Mouse (Mus musculus) gastrocnemius, adult 18-20 months (tissue): ENCODE data around the gene Supt3. TPM values are rescaled to one million over a fixed set of nuclear protein-coding genes. Genes with fewer than 3 reads are reported as not detected.

Experiments
- DNase-seq: peaks from one replicate; pipeline ENCODE4 v3.0.0; 2021; ENCODE audit warnings: low spot score
- long read RNA-seq, 2 experiments: library from polyadenylated mRNA; stranded (forward); transcript quantifications; one replicate each; pipeline ENCODE4 v2.0.0; 2021
- total RNA-seq, 2 experiments: library from RNA; stranded (reverse); gene quantifications; 2 replicates each; pipeline ENCODE4 v1.2.3; 2021

Supt3 gene
- total RNA-seq, result 10 to 100 TPM; 12.3 to 20.6 TPM
- long read RNA-seq, experiment 1, partial matches to known transcripts, result 0 of 6 reads
- long read RNA-seq, experiment 1, other reads (novel, unspliced or antisense), result 3 of 6 reads
- long read RNA-seq, experiment 2, partial matches to known transcripts, result 1 of 8 reads
- long read RNA-seq, experiment 2, other reads (novel, unspliced or antisense), result 3 of 8 reads

DNA sequence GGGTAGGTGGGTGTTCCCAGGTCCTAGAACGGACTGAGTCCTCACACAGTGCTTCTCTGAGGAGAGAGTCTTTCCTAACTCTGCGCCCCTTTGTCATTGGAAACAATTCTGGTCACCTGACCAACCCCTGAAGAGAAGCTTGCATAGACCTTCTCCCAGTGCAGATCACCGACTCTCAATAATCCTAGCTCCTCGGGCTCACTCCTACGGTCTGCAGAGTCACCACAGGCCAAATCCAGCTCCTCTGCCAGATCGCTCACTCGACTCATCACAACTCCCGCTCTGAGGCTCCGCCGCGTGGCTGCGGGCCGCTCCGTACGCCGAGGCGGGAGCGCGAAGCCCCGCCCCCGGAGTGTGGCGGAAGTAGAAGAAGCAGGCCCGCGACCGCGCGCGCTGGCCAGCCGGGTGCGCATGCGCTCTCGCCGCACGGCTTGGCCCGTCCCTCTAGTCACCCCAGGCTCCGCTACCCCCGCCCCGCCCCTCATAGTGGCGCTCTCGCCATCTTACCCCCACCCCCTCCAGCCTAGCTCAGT is at the start of gene Supt3:
Supt3 (plus strand) TSS at position 415 of the 533 bp plus-strand sequence.
- peak; percentile 95 for DNase-seq

DNA sequence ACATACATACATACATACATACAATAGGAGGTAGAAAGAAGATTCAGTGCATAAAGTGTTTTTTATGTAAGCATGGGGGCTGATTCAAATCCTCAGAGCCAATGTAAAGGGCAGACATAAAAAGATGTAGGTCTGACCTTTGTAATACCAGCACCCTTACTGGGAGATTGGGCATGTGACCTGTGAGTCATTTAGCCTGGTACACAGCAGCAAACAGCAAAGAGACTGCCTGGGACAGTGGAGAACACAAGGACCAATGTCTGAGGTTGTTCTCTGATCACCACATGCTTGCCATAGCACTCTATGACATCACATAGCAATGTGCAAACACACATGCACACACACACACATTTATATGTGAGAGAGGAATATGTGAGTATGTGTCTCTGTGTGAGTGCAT is 49.3 kb upstream of the Supt3 start:
- DNase-seq, result no peak

DNA sequence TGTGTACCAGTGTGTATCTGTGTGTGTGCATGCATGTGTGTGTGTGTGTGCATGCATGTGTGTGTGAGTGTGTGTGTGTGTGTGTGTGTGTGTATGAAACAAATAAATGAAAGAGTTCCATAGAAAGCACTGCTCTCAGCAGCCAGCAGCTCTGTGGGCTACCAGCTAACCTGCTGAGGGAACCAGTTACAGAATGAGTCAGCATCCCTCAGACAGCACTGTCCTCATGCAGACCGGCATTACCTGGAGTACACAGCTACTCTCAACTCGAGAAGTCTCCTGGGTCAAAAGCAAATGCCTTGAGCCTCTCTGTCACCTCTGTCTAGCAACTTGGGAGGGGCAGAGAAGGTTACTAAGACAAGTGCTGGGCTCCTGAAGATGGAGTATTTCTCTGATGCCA is 48.5 kb upstream of the Supt3 start:
- DNase-seq, result no peak

DNA sequence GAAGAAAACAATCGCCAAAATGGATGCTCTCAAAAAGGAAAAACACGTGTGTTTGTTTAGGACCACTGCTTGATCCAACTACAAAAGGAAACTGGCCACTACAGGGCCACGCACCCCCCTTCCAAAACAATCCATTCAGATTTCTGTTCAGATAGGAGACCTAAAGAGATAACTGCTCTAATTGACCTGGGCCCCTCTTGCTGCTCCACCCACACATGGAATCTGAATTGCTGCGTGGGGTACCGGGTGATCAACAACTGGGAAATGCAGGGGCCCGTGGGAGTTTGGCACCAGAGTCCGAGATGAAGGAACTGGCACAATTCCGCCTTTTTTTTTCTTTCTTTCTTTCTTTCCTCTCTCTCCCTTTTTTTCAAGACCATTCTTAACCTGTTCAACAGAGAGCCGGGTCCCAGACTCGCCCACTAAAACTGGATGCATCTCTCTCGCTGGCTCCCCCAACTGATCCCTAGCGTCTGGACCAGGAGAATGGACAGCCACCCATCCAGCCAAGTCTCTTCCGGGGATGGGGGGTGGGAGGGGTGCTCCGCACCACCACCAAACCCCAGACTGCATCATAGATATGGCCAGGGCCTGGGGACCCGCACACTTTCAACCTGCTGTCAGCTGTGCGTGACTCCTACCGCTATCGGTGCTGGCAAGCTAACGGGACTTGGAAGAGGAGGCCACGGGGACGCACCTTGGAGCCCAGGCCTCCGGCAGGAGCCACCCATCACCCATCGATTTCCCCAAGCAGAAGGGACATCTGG is 43.2 kb upstream of the Supt3 start:
- no peak for DNase-seq

DNA sequence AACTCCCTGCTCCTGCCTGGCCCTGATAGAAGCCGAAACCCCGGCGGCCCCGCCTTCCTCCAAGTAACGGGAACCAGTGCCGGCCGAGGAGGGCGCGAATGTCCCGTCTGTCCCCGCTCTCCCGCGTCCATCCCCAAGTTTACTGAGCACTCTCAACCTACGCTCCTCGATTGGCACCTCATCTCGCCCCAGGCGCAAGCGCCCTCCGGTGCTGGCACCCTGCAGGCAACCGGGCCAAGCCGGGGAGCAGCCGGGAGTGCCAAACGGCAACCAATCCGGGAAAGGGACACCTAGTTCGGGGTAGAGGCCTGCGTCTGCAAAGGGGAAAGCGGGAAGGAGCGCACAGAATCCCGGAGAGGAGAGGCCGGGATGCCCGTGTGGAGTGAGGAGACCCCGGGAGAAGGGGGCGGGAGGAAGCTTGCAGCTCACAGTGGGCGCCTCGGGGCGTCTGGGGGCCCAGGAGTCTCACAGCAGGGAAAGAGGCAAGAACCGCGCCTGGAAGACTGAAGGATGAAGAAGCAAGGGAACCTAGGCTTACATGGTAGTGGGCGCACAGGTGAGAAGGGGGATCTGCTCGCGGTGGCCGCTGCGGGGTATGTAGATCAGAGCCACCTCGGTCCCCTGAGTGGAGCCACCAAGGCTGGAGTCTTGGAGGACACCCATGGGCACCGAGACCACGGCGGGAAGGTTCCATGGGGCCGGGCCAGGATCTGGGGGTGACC is 42.3 kb upstream of the Supt3 start:
- peak; percentile 39 for DNase-seq

DNA sequence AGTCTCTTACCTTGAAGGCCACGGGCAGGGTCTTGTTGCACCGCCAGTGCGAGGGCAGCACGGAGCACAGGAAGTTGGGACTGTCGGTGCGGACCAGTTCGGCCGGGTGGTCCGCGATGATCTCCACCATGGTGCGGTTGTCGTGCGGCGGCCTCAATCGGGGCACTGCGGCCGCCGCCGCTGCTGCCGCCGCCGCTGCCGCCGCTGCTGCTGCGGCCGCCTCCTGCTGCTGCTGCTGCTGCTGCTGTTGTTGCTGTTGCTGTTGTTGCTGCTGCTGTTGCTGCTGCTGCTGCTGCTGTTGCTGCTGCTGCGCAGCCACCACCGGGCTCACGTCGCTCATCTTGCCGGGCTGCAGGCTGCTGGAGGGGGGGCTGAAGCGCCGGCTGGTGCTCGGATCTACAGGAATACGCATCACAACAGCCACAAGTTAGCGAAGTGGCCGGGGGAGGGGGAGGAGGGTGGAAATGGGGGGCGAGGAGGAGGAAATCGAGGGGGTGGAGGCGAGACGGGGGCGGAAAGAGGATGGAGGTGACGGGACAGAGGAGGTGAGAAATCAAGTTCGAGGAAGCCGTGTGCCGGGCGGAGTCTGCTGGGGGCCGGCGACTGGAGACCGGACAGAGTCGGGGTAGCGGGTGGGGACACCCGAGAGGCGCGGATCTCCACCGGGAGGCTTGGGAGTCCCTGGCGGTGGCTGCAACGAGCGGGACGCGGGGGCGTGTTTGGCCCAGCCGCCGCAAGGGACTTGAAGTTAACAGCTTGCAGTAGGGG is 41.5 kb upstream of the Supt3 start:
- DNase-seq, result peak; percentile 30

DNA sequence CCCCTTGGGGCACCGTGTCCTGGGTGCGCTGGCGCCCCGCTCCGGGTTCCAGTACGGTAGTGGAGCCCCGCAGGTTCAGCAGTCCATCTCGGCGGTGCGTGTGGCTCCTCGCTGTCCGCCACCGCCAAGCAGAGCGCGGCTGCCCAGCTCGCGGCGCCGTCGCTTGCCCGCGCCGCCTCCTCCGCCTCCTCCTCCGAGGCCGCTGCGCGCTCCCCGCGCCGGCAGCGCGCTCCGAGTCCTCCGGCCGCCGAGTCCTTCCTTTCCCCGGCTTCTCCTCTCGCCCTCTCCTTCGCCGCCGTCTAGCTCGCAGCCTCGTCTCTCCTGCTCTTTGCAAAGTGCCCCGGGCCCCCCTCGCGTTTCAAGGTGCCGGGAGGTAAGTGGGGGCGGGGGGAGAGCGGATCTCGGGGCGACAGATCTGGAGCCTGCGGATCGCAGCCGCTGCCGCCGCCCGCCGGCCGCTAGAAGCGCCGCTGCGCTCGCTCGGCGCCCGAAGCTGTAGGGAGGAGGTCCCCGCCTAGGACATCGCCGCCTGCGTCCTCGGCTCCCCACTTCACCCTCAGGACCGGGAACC is 40.9 kb upstream of the Supt3 start:
- DNase-seq, result peak; percentile 64

DNA sequence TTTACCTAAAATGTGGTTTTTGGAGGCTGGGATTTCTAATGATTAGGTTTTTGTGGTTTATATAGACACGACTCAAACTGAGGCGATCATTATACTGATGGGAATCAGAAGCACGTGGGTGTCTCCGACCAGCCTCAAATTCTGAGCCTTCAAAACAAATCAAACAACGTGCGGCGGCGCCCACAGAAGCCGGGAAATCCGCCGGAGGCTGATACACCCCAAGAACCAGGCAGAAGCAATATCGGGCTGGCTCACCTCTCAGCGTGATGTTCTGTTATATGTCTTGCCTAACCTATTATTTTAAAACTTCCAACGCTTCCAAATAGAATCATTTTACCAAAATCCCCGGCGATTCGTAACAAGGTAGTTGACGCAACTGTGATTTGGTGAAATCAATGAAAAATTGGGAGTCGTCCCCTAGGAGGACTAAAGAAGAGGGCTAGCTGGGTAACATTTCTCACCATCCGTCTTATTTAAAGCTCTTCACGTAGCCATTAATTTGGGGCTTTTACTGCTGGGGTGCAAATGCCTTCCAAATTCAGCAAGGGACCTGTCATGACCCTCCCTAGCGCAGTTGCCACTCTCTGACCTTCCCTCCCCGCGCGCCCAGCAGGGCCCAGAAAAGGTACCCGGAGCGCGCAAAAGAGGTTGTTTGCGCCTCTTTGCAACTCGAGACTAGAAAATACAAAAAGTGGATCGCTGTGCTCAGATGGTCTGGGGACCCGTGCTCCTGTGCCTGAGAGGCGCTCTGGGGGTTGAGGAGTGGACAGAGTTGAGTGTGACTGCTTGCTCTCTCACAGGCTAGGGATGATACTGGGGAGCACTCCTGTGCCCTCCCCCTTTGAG is 39.5 kb upstream of the Supt3 start:
- no peak for DNase-seq

DNA sequence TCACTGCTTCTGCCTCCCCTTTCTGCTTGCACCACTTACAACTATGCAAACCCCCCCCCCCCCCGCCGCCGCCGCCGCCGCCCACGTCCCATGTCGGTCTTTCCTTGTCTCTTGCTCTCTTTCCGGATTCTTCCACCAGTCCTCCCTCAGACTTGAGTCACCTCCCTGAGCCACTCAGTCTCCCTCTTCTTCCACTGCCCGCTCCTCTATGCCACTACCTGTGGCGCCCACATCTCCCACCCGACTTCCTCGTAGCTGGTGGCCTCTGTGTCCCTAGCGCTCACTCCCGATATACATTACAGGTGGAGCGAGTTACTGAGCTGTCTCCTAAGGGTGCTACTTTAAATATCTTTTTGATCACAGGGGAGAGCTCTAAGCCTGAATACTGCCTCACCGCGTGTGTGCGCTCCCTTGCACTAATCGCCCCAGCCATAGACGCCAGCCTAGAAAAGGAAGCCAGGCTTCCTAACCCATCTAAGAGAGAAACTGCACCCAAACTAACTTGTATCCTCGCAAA is 38.8 kb upstream of the Supt3 start:
- DNase-seq, result no peak

DNA sequence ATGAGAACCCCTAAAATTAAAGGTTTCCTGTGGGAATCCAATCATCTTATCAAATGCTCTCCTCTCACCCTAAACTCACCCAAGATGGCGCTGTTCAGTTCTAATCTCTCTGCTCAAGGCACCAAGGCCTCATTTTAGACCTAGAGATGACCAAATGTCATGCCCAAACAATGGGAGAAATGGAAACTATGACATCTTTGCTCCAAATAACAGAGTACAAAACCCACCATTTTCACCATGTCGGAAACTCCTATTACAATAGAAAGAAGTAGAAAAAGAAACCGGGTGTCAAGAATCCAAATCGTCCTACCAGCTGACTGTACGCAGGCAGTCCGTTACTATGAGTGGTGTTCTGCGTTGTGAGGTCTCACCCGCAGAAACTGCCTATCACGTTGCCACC is 34.7 kb upstream of the Supt3 start:
- DNase-seq, result no peak

DNA sequence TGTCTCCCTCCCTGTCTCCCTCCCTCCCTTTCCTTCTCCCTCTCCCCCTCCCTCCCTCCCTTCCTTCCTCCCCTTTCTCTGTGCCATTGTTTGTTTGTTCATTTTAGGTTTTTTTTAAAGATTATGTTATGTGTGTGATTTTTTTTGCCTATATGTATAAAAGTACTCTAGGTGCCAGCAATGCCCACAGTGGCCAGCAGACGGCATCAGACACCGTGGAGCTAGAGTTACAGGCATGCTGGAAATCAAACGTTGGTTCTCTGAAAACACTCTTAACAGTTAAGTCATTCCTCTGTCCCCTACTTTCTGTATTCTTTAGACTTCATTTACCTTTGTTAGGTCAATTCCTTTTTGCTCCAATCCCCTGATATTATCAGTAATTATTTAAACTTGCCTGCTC is 33.2 kb upstream of the Supt3 start:
- DNase-seq, result no peak

DNA sequence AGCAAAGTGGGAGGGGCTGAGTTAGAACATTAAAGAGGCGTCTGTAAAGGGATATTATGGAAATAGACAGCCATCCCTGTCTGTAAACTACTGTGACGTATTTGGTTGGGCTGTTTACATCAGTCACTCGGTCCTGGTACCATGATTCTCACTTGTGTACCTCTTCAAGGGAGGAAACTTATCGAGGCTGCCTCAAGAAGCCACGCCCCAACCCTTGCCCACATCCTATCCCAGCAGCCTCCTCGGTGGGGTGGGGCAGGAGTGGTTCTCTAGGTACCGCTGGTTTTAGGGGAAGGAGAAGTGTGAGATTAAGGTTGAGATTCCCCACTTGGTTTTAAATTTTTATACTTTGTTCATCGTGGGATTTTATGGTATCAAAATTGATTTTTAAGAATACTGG is 31.6 kb upstream of the Supt3 start:
- no peak for DNase-seq

DNA sequence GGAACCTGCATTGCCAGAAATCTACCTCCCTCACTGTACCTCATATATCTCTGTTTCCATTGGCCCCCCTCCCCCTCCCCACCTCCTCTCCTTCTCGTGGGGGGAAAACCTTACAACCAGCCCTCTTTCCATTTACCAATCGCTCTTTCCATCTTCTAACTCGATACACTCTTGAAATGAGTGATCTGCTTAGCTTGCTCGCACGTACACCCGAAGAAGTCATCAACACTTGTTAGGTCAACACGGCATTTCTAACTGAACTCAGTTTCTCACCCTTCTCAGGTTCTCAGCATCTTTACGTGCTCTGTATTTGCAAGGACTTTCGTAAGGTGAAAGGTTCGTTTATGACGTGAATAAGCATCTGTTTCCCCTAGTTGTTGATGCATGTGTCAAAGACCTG is 10.6 kb upstream of the Supt3 start:
- DNase-seq, result no peak

DNA sequence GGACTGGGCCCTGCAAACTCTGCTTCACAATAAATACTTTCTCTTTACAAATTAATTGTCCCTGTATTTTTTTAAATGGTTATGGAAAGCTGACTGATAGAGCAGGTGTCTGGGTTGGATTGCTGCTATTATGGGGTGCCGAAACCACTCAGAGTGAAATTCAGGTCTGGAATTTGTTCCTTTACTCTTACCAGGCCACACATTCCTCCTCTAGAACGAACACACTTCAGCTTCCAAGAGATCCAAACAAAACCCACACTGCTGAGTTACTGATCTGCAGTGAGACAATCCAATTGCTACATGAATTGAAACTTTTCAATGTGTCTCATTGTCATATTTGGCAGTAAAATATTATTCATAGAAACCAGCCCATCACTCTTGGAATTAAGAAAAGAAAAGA is 10.0 kb upstream of the Supt3 start:
- no peak for DNase-seq

DNA sequence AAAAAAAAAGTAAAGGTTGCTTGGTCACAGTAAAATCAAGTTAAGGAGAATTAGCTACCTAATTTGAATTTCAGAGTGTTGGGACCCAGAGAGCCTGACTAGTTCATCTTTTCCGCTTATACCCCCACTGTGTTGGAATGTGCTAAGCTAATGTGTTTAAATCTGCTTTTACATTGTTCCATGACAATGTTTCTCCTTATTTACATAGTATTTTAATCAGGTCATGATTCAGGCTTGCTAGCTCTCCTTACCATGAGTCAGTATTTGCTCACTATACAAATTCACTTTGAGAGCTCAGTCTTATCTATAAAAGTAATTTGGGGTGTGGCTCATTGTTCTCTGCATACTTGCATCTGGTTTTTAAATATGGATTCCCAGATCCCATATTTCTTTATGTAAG is 9.6 kb upstream of the Supt3 start:
- DNase-seq, result no peak

DNA sequence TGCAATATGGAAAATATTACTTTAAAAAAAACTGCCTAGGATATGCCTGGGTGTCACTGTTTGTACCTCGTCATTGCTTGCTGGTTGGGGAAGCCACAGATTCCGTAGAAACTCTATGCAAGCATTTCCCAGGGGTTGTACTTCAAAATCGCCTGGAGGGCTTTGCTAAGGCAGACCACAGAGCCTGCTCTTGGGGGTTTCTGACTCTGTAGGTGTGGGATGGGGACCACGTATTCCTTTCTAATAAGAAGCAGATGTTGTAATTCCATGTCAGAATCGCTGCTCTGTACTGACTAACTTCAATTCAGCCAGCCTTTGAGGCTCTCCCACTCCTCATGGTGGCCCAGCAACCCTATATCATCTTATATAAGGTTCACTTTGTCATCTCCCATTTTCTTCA is 8.4 kb upstream of the Supt3 start:
- DNase-seq, result no peak

DNA sequence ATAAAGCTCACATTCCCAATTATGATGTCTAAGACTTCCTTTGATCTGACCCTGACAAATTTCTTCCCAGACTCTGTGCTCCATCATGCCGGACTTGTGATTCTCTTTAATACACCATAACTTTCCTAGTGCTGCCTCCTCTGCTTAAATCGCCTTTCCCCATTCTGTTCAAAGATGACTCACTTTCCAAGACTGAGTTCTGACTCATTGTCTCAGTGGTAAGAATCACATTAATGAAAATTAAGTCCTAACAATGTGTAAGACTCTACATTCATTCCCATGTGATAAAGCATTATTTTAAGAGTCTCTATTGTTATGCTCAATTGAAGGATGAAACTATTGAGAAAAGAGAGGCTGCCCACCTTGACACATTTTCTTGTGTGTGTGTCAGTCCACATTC is 6.1 kb upstream of the Supt3 start:
- DNase-seq, result no peak

DNA sequence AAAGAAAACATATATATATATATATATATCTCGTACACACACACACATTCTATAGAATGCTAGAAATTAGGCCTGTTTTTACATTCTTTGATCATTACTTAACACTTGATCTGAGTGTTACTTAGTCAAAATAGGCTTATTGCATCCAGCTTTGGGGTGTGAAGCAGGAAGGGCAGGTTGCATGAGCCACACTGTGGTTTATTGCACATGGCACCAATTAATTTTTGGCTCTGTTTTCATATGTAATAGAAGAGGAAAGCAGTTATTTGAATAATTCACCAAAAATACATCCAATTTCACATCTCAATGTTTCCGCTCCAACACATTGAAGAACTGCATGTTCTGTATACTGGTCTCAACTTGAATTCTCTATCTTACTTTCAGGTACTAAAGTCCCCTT is 4.4 kb upstream of the Supt3 start:
- DNase-seq, result no peak

DNA sequence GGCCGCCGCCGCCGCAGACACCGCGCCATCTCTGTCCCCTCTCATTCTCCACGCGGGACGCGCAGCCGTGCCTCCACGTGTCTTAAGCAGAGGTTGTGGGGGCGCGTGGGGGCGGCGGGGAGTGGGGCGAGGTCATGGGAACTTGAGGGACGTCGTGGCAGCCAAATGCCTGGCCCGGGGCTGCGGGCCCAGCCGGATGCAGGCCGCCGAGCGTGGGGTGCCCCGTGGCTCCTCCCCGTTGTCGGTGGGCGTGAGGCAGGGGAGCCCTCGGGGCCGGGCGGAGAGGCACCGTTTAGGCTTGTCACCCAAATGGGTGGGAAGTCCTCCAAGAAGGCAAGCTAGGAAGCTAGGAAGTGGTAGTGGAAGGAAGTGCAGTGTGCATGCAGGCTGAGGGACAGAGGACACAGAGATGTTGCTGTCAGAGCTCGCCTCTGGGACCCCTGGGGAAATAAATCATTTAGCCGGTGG is 419 bp downstream of the Supt3 start:
- peak; percentile 62 for DNase-seq

DNA sequence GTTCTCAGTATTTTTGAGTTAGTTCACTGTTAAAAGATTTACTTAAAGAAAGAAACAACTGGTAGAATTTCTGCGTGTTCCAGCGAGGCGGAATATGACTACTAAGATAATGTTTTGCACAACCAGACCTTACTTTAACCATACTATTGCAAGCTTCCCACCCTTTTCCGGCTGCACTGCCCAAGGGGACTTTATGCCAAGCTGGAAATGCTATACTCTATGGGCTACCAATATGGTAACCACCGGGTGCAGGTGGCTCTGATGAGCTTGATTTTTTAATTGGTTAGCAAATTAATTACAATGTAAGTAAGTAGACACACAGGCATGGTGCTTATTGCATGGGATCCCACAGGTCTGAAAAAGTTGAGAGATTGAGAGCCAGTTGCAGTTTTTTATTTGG is 1.2 kb downstream of the Supt3 start:
- DNase-seq, result no peak
